Mouse (Mus musculus) left cerebral cortex, postnatal 14 days (tissue): ENCODE measurements at regions not wholly inside any gene's neighbourhood (a gene's known extent, or its start where the extent isn't known, plus 50 kb on each side); places are given as distances from the start of the nearest gene placed in this dataset.
A peak's percentile ranks its signal among the peaks of the same experiment; 100 is the strongest.
"Not testable (repeated sequence)": the region's sequence is repeated elsewhere in the genome, so short reads cannot be mapped to it uniquely, and the experiment has no call there.

Experiments
- DNase-seq, 2 experiments: peaks; one replicate each; pipeline ENCODE4 v3.0.0; 2021 to 2022; ENCODE audit warnings: low spot score in 2 of 2, mixed read lengths in 1 of 2
- intact Hi-C: fragments of 180-260 bp; cut with DNase I; formaldehyde crosslinking; loops from one replicate; pipeline ENCODE4 v1.15.1; 2025

DNA sequence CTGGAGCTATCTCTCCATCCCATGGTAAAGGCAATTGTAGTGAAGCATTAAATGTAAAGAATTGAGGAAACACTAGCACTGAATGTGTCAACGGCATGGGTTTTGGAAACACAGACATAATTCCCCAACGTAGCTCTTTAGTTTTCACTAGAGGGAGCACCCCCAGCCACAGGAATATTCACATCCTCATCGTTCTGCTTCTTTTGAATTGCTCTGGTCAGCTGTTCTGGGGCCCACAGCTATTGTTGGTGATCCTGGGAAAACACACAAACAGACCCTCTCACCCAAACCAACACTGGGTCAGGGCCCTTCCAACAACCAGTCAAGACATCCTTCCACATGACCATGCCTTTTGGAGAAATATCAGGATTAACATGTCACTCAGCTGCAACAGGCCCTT lies 119.7 kb downstream of the Impg2 start:
- intact Hi-C loops, DNase-seq: not testable (repeated sequence)

DNA sequence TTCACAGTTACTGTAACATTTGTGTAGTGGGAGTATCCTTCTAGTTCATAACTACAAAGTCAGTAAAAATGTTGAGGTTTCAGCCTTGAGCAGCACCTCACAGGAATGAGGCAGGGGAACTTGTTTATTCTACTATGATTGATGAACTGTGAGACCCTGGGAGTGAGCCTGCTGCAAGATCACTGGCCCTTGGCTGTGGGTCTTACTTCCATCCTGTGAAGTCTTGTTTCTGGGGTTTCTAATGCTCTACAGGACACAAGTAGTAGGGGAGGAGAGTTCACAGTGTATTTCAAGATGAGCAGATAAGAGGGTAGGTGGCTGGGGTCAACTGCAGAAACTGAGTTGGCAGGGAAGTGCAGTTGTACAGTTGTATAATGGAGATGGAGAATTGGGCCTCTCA lies 128.3 kb upstream of the Abi3bp start:
- intact Hi-C loops, result no loop called here
- no peak for DNase-seq

DNA sequence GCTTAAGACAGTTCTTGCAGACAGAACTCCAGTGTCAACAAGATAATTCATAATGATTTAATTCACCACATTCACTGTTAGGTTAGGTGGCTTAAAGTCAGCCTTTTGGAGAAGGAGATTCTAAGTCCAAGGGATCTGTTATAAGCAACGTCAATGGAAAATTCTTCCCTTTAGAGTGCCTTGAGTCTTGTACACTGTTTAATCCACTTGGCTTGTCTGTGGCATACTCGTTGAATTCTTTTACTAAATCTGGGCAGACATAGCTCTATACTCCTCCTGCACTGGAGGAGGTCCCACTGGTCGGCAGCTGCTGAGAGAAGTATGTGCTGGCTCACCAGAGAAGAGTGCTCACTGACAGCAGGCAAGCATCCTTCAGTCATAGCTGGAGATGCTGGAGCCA lies 124.8 kb upstream of the Abi3bp start:
- intact Hi-C loops, result no loop called here
- peak in 1 of 2 experiments; percentile 4 for DNase-seq

DNA sequence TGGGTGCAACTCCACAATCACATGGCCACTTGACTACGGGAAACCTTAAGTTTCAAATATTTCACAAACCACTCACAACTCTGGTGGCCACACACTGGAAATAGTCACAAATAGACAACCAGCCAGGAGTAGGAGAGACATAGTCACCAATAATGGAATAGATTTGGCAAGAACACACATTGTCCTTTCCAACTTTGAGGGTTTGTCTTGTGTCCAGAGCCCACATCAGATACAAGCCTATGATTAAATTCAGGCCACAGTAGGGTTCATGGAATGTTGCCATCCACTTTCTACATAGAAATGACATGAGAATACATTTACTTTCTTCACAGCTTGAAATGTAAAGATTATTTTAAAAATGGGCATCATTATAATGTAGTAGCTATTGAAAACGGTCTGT lies 118.6 kb upstream of the Abi3bp start:
- intact Hi-C loops, result no loop called here
- no peak for DNase-seq

DNA sequence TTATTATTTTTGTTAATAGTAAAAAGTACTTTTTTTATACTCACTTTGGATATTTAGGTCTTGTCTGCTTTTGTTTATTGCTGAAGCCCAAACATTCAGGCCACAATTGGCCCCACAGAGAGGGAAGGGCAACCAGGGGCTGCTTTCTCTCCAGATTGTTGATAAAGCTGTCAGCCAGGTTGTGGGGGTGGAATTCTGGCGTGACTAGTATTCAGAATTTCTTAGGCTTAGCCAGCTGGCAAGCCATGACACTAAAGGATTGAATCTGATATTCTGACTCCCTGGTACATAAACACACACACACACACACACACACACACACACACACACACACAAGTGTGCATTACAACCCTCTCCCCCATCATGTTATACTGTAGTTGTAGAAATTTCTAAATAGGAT lies 116.7 kb upstream of the Abi3bp start:
- DNase-seq, result no peak
- intact Hi-C loops, result no loop called here

DNA sequence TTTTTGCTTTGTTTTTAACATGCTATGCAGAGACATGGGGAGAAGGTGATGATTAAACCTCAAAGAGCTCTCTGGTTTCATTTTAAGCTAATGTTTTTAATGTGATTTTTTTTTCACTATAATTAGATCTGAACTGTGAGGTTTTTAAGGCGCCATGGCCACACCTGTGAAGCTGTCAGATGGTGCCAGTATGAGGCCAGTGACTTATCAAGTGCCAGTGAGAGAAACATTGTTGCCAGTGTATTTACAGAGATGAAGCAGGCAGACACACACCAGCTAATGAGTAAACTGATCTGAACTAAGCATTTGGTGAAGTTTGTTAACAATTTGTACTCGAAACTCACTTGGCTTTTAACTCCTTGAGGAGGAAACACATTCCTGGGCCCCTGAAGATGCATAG lies 99.3 kb upstream of the Abi3bp start:
- intact Hi-C loops, result no loop called here
- no peak for DNase-seq

DNA sequence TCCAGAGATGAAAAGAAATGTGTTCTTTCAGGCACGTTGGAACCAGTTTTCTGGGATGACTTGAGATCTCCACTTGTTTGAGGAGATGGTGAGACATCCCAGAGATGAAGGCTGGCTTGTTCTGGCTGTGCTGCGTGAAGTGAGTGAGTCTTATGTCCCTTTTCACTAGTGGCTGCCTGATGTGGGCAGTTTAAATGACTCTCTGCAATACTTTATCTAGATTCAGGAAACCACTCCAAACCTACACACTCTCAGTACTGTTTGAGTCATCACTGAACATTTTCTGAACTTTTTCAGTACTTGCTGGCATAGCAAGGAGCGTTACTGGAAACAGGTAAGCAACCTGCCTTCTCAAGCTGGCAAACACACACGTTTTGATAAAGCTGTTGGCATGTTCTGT lies 97.0 kb upstream of the Abi3bp start:
- intact Hi-C loops, result no loop called here
- no peak for DNase-seq

DNA sequence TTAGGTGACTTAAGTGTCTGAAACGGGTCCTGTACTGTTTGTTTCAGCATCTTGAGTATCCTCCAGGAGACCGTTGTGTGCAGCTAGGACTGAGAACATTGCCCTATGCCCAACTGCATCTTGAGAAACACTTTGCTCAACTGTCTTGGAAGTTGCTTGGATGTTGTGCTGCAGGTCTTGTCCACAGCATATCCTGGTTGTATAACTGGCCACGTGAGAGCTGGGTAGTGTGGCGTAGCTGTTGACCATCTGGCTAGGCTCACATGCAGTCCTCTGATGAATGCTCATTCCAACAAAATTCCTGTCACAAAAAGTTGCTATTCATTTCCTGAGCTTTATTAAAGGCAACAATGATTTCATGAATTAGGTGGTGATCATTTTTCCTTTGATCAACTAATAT lies 91.1 kb upstream of the Abi3bp start:
- intact Hi-C loops, result no loop called here
- no peak for DNase-seq

DNA sequence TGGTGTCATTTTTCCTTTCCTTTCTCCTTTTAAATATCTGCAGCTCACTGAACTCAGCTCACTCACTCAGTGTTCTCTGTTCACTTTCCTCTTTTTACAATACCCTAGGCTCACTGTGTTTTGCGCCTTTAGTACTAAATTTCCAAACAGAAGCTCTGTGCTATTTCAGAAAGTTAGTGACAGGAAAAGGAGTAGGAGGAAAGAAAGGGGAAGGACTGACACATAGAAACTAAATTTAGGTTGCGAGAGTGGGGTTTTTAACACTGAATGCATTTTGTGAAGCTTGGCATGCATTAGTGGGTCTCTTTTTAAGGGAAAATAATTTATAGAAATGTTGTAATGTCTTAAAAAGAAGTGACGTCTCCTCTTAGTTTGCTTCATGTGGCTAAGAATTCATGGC lies 84.8 kb upstream of the Abi3bp start:
- DNase-seq, result peak; percentile 20 to 72
- intact Hi-C loops, result no loop called here

DNA sequence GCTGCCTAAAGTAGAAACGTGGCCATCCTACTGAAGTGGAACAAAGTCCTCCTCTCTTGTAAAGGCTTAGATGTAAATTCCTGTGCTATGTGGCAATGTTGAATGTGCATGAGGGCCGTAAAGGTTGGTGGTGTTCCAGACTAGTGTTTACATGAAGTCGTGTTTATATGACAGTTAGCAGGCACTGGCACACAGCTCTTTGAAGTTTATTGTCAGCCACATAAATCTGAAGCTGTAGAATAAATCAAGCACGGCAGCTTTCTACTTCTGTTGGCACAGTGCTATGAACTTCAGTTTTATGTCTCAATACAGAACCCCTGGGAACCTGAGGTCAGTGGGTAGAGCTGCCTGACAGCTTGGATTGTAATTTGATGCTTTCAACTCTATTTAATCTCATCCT lies 81.1 kb upstream of the Abi3bp start:
- DNase-seq, result no peak
- intact Hi-C loops, result no loop called here

DNA sequence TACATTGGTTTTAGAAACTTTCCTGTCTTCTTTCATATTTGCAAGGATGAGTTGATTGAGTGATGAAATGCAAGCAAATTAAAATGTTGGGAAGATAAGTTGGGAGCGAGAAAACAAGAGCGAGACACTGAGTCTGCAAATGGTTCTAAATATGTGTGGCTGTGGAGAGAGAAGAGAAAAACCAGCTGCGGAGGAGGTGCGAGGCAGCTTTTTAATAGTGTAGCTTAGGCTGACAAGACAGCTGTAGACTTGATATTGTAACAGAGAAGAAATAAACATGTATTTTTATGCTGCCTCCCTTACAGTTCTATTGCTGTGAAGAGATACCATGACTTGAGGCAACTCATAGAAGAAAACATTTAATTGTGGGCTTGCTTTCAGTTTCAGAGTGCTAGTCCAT lies 78.1 kb upstream of the Abi3bp start:
- peak; percentile 24 to 34 for DNase-seq
- intact Hi-C loops, result no loop called here

DNA sequence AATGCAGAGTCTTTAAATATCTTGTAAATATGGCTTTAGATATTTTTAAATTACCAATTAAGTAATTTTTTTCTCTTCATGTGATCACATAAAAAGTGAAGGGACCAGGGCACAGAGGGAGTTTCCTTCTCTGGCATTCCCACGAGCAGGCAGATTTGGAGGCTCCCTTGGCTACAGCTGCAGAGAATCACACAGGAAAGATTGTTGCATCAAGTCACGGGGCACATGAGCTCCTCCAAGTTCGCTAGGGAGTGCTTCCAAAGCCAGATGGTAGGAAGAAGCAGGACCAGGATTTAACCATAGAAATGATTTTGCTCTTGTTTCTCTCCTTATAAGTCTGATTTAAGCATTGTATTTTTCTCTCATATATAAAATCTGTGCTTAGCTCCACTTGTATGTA lies 53.9 kb upstream of the Abi3bp start:
- intact Hi-C loops, result no loop called here
- DNase-seq, result peak; percentile 20 to 54
